Mouse (Mus musculus): ENCODE measurements around the gene Gp1ba.

- TF ChIP-seq POLR2A (IDR thresholded peaks at IDR 0.05; ENCODE audit: insufficient read depth, low read depth, low read length) (no peak), CTCF (IDR thresholded peaks at IDR 0.05; ENCODE audit: insufficient read depth, low read depth, low read length) (no peak)
Measured at GRCm38 (mm10) chr11:70641241-70641640, 2.3 kb downstream of the Gp1ba start.
